Mouse (Mus musculus): ENCODE measurements around the gene Coq10b.
A peak's percentile ranks its signal among the peaks of the same experiment; 100 is the strongest.
"Not testable (repeated sequence)": the region's sequence is repeated elsewhere in the genome, so short reads cannot be mapped to it uniquely, and the experiment has no call there.

Gene Coq10b

GRCm38 (mm10) chr1:55055322-55056115 is 2.9 kb downstream of the Coq10b start:
- no peak for DNase-seq (ENCODE audit: low spot score)

GRCm38 (mm10) chr1:55058383-55058782 is 5.8 kb downstream of the Coq10b start:
- not testable (repeated sequence) for DNase-seq (ENCODE audit: low spot score)

- DNase-seq (ENCODE audit: low spot score): no peak
These were observed 8.5 kb downstream of the Coq10b start for GRCm38 (mm10) chr1:55061099-55061498.

GRCm38 (mm10) chr1:55061772-55062171 is 9.2 kb downstream of the Coq10b start:
- no peak for DNase-seq (ENCODE audit: low spot score)

- DNase-seq (ENCODE audit: low spot score): not testable (repeated sequence)
These were observed 19.8 kb downstream of the Coq10b start for GRCm38 (mm10) chr1:55072328-55072727.

- no peak for DNase-seq (ENCODE audit: low spot score)
These were observed 22.2 kb downstream of the Coq10b start for GRCm38 (mm10) chr1:55074757-55075156.

- no peak for DNase-seq (ENCODE audit: low spot score)
These were observed 23.3 kb downstream of the Coq10b start for GRCm38 (mm10) chr1:55075652-55076394.

GRCm38 (mm10) chr1:55076395-55076743 is 23.8 kb downstream of the Coq10b start:
- no peak for DNase-seq (ENCODE audit: low spot score)

- DNase-seq (ENCODE audit: low spot score): peak; percentile 34
These were observed 24.4 kb downstream of the Coq10b start for GRCm38 (mm10) chr1:55076849-55077516.

GRCm38 (mm10) chr1:55079677-55080076 is 27.1 kb downstream of the Coq10b start:
- DNase-seq (ENCODE audit: low spot score): no peak

GRCm38 (mm10) chr1:55082106-55082505 is 29.5 kb downstream of the Coq10b start:
- no peak for DNase-seq (ENCODE audit: low spot score)

GRCm38 (mm10) chr1:55085781-55086366 is 33.3 kb downstream of the Coq10b start:
- DNase-seq (ENCODE audit: low spot score): no peak

- no peak for DNase-seq (ENCODE audit: low spot score)
These were observed 34.4 kb downstream of the Coq10b start for GRCm38 (mm10) chr1:55086868-55087400.

- DNase-seq (ENCODE audit: low spot score): no peak
These were observed 34.9 kb downstream of the Coq10b start for GRCm38 (mm10) chr1:55087401-55087904.

- DNase-seq (ENCODE audit: low spot score): peak; percentile 99
These were observed 35.5 kb downstream of the Coq10b start, which contains the start of the genes Hspe1 and Hspd1 for GRCm38 (mm10) chr1:55087932-55088610. Gene Hspe1, plus strand, starts transcription at chr1:55088132. Gene Hspd1, minus strand, starts transcription at chr1:55088243.

GRCm38 (mm10) chr1:55088611-55089497 is 36.3 kb downstream of the Coq10b start:
- no peak for DNase-seq (ENCODE audit: low spot score)

GRCm38 (mm10) chr1:55089498-55090064 is 37.0 kb downstream of the Coq10b start:
- no peak for DNase-seq (ENCODE audit: low spot score)

- DNase-seq (ENCODE audit: low spot score): no peak
These were observed 39.5 kb downstream of the Coq10b start for GRCm38 (mm10) chr1:55092056-55092455.

- no peak for DNase-seq (ENCODE audit: low spot score)
These were observed 39.9 kb downstream of the Coq10b start for GRCm38 (mm10) chr1:55092469-55092868.
